Mouse (Mus musculus): ENCODE measurements around the gene Npsr1. TPM values are rescaled to one million over a fixed set of nuclear protein-coding genes. Genes with fewer than 3 reads are reported as not detected.

The Npsr1 gene
- not detected for polyA plus RNA-seq (2017; shearing (Covaris generic))

DNA sequence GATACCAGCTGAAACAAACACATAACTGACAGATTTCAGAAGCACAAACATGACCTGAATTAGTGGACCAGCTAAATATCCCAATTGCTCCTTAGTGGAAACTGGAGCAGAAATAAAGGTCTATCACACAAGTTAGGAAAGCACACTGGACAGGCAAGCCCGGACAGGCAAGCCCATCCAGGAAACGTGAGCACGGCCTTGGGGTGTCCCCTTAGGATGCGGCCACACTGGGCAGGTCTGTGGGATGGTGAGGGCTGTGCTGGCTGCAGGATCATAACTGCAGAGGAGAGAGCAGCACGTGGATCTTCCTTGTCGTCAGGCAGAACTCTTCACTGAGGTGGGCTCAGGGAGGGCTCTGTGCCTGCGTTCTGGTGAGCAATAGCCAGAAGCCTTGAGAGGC, at the start of gene Npsr1:
Gene Npsr1, plus strand, starts transcription at position 301 of the 400 bp plus-strand sequence.

